Mouse (Mus musculus): ENCODE data around the gene Acot4. TPM values are rescaled to one million over a fixed set of nuclear protein-coding genes. Genes with fewer than 3 reads are reported as not detected.
"Not testable (repeated sequence)": the region's sequence is repeated elsewhere in the genome, so short reads cannot be mapped to it uniquely, and the experiment has no call there.

The Acot4 gene
- polyA plus RNA-seq, 1 experiment from 2014 or later = 0.18 TPM

GRCm38 (mm10) chr12:84023052-84023745, 15.0 kb upstream of the Acot4 start:
- DNase-seq = no peak
- H3K4me1 ChIP-seq (ENCODE audit: control insufficient read depth, insufficient read depth, low read length) = no peaks in the 10 kb centered on the region
- WGBS = 87% methylated on average over 9 of the region's 9 CpGs
- H3K27me3 ChIP-seq (ENCODE audit: control insufficient read depth, insufficient read depth, low read length) = no peaks in the 10 kb centered on the region
- ATAC-seq (ENCODE audit: low FRiP score, low TSS enrichment) = no peak
- no peak overlapping the region for H3K9ac ChIP-seq (replicated peaks; ENCODE audit: low read length)
- no peak overlapping the region for H3K27ac ChIP-seq (replicated peaks; ENCODE audit: low read depth, low read length)
- no peak overlapping the region for H3K4me2 ChIP-seq (ENCODE audit: low read length)
- H3K9me3 ChIP-seq (ENCODE audit: control insufficient read depth, low read length) = no peaks in the 10 kb centered on the region
- H3K36me3 ChIP-seq (ENCODE audit: control insufficient read depth, insufficient read depth, low read length) = no peaks in the 10 kb centered on the region
- H3K4me3 ChIP-seq (replicated peaks; ENCODE audit: low read depth, low read length) = no peak overlapping the region

DNA sequence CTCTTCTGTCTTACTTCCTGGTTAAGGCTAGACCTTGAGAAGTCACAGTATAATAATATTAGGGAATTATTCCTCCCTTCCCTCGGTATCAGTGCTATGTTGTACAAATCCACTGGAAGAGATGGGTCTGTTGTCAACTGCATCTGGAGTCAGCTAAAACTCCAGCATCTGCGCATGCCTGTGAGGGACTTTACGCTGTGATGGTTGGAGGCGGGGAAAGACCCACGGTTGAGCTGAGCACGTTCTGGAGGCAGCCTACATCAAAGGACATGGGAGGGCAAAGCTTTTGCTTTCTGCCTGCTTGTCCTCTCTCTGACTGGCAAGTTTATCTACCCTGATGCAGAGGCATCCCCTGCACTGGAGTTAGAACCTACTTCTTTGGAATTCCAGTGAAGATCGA, 12.3 kb upstream of the Acot4 start:
- Histone ChIP-seq H3K27ac (replicated peaks; ENCODE audit: low read depth, low read length) (no peak overlapping the region), H3K4me1 (ENCODE audit: control insufficient read depth, insufficient read depth, low read length) (no peaks in the 10 kb centered on the region), H3K27me3 (ENCODE audit: control insufficient read depth, insufficient read depth, low read length) (no peaks in the 10 kb centered on the region), H3K4me3 (replicated peaks; ENCODE audit: low read depth, low read length) (no peak overlapping the region), H3K36me3 (ENCODE audit: control insufficient read depth, insufficient read depth, low read length) (no peaks in the 10 kb centered on the region), H3K9me3 (ENCODE audit: control insufficient read depth, low read length) (no peaks in the 10 kb centered on the region), H3K9ac (replicated peaks; ENCODE audit: low read length) (no peak overlapping the region), H3K4me2 (ENCODE audit: low read length) (no peak overlapping the region)
- ATAC-seq (ENCODE audit: low FRiP score, low TSS enrichment) (no peak), DNase-seq (no peak)
- WGBS = 80% methylated on average over 7 of the region's 7 CpGs

- not testable (repeated sequence) for H3K36me3 ChIP-seq (ENCODE audit: control insufficient read depth, insufficient read depth, low read length); H3K27me3 ChIP-seq (ENCODE audit: control insufficient read depth, insufficient read depth, low read length); H3K4me3 ChIP-seq (replicated peaks; ENCODE audit: low read depth, low read length); ATAC-seq (ENCODE audit: low FRiP score, low TSS enrichment); H3K27ac ChIP-seq (replicated peaks; ENCODE audit: low read depth, low read length); H3K4me1 ChIP-seq (ENCODE audit: control insufficient read depth, insufficient read depth, low read length); H3K4me2 ChIP-seq (ENCODE audit: low read length); DNase-seq; H3K9ac ChIP-seq (replicated peaks; ENCODE audit: low read length); H3K9me3 ChIP-seq (ENCODE audit: control insufficient read depth, low read length)
- 37% methylated on average over 3 of the region's 3 CpGs for WGBS
These were observed 9.9 kb upstream of the Acot4 start for GRCm38 (mm10) chr12:84028328-84028727.

DNA sequence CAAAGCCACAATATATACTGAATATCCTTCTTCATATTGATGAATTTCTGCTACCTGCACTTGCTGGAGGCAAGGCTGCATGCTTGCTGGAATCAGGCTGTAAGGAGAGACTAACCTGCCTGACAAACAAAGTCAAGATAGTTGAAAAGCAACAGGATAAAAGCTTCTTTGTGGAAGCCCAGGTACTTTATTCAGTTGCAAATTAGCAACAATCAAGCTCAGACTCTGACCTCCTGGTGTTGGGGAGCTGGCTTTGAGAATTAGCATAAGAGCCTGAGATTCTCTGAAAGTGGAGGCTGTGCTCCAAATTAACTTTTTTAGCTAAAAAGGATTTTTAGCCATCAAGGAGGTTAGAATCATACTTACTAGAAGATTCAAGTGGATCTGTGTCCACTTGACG, 9.1 kb upstream of the Acot4 start:
- H3K4me1 ChIP-seq (ENCODE audit: control insufficient read depth, insufficient read depth, low read length); H3K27me3 ChIP-seq (ENCODE audit: control insufficient read depth, insufficient read depth, low read length); H3K27ac ChIP-seq (replicated peaks; ENCODE audit: low read depth, low read length); H3K4me2 ChIP-seq (ENCODE audit: low read length); H3K9ac ChIP-seq (replicated peaks; ENCODE audit: low read length); DNase-seq; H3K9me3 ChIP-seq (ENCODE audit: control insufficient read depth, low read length); H3K36me3 ChIP-seq (ENCODE audit: control insufficient read depth, insufficient read depth, low read length); H3K4me3 ChIP-seq (replicated peaks; ENCODE audit: low read depth, low read length); ATAC-seq (ENCODE audit: low FRiP score, low TSS enrichment): not testable (repeated sequence)
- 86% methylated on average over 1 of the region's 1 CpGs for WGBS

DNA sequence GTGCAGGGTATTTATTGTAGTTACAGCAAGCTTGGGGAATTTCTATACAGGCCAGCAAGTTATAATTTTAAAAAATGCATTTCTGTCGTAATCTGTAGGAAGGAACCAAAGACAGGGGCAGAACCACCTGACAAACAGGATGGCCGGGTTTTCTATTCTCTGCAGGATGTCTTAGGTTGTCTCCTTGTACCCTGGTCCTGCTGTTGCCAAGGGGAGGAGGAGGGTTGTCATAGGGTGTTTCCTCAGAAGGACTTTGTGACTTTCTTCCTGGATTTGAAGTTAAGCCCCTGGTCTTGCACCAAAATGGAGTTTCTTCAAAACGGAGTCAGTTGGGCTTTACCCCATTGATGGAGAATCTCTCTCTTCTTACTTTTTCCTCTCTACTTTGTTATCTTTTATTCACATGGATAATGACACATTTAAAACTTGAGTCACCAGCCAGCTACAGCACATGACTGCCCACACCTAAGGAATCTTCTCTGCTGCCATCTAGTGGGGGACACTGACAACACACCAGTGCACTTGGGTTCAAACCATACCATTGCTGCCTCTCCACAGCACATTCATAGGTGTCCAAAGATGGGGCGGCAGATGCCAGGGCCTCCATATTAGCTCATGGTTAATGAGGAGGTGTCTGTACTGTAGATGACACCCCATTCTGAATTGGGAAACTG, 7.4 kb upstream of the Acot4 start:
- peak; percentile 90 for DNase-seq
- no peak overlapping the region for H3K9ac ChIP-seq (replicated peaks; ENCODE audit: low read length)
- no peaks in the 10 kb centered on the region for H3K27me3 ChIP-seq (ENCODE audit: control insufficient read depth, insufficient read depth, low read length)
- no peaks in the 10 kb centered on the region for H3K9me3 ChIP-seq (ENCODE audit: control insufficient read depth, low read length)
- no peak overlapping the region for H3K27ac ChIP-seq (replicated peaks; ENCODE audit: low read depth, low read length)
- WGBS = 74% methylated on average over 4 of the region's 4 CpGs
- no peaks in the 10 kb centered on the region for H3K4me1 ChIP-seq (ENCODE audit: control insufficient read depth, insufficient read depth, low read length)
- H3K4me2 ChIP-seq (ENCODE audit: low read length) = no peak overlapping the region
- no peaks in the 10 kb centered on the region for H3K36me3 ChIP-seq (ENCODE audit: control insufficient read depth, insufficient read depth, low read length)
- ATAC-seq (ENCODE audit: low FRiP score, low TSS enrichment) = no peak
- H3K4me3 ChIP-seq (replicated peaks; ENCODE audit: low read depth, low read length) = no peak overlapping the region

- ATAC-seq (ENCODE audit: low FRiP score, low TSS enrichment) = no peak
- no peak for DNase-seq
- Histone ChIP-seq H3K36me3 (ENCODE audit: control insufficient read depth, insufficient read depth, low read length) (no peaks in the 10 kb centered on the region), H3K9me3 (ENCODE audit: control insufficient read depth, low read length) (no peaks in the 10 kb centered on the region), H3K4me1 (ENCODE audit: control insufficient read depth, insufficient read depth, low read length) (no peaks in the 10 kb centered on the region), H3K9ac (replicated peaks; ENCODE audit: low read length) (no peak overlapping the region), H3K27ac (replicated peaks; ENCODE audit: low read depth, low read length) (no peak overlapping the region), H3K4me2 (ENCODE audit: low read length) (no peak overlapping the region), H3K4me3 (replicated peaks; ENCODE audit: low read depth, low read length) (no peak overlapping the region), H3K27me3 (ENCODE audit: control insufficient read depth, insufficient read depth, low read length) (no peaks in the 10 kb centered on the region)
- WGBS = 90% methylated on average over 4 of the region's 4 CpGs
These were observed 5.3 kb upstream of the Acot4 start for GRCm38 (mm10) chr12:84032854-84033253.

DNA sequence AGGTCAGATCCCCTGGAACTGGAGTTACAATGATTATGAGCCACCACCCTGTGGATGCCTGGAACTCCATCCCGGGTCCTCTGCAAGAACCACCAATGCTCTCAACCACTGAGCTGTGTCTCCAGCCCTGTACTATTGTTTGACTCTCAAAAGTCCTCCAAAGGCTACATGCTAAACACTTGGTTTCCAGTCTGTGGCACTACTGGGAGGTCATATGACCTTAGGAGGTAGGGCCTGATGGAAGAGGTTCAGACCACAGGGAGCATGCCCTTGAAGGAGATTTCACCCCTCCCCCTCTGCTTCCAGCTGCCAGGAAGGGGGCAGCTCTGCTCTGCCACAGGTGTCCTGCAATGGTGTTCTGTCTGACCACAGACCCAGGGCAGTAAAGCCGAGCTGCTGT, 4.9 kb upstream of the Acot4 start:
- not testable (repeated sequence) for H3K4me1 ChIP-seq (ENCODE audit: control insufficient read depth, insufficient read depth, low read length); ATAC-seq (ENCODE audit: low FRiP score, low TSS enrichment)
- WGBS = 80% methylated on average over 2 of the region's 2 CpGs

GRCm38 (mm10) chr12:84034108-84034507, 4.1 kb upstream of the Acot4 start:
- WGBS = 86% methylated on average over 4 of the region's 4 CpGs
- DNase-seq = no peak
- no peaks in the 10 kb centered on the region for H3K36me3 ChIP-seq (ENCODE audit: control insufficient read depth, insufficient read depth, low read length)
- no peak overlapping the region for H3K27ac ChIP-seq (replicated peaks; ENCODE audit: low read depth, low read length)
- H3K4me1 ChIP-seq (ENCODE audit: control insufficient read depth, insufficient read depth, low read length) = no peaks in the 10 kb centered on the region
- ATAC-seq (ENCODE audit: low FRiP score, low TSS enrichment) = no peak
- H3K4me3 ChIP-seq (replicated peaks; ENCODE audit: low read depth, low read length) = no peak overlapping the region
- H3K9me3 ChIP-seq (ENCODE audit: control insufficient read depth, low read length) = no peaks in the 10 kb centered on the region
- H3K4me2 ChIP-seq (ENCODE audit: low read length) = no peak overlapping the region
- H3K27me3 ChIP-seq (ENCODE audit: control insufficient read depth, insufficient read depth, low read length) = no peaks in the 10 kb centered on the region
- H3K9ac ChIP-seq (replicated peaks; ENCODE audit: low read length) = no peak overlapping the region

More for the DNA sequence above, 4.9 kb upstream of the Acot4 start:
- H3K4me2 ChIP-seq (ENCODE audit: low read length); H3K27ac ChIP-seq (replicated peaks; ENCODE audit: low read depth, low read length); H3K4me3 ChIP-seq (replicated peaks; ENCODE audit: low read depth, low read length); DNase-seq; H3K9me3 ChIP-seq (ENCODE audit: control insufficient read depth, low read length); H3K36me3 ChIP-seq (ENCODE audit: control insufficient read depth, insufficient read depth, low read length); H3K9ac ChIP-seq (replicated peaks; ENCODE audit: low read length); H3K27me3 ChIP-seq (ENCODE audit: control insufficient read depth, insufficient read depth, low read length): not testable (repeated sequence)

DNA sequence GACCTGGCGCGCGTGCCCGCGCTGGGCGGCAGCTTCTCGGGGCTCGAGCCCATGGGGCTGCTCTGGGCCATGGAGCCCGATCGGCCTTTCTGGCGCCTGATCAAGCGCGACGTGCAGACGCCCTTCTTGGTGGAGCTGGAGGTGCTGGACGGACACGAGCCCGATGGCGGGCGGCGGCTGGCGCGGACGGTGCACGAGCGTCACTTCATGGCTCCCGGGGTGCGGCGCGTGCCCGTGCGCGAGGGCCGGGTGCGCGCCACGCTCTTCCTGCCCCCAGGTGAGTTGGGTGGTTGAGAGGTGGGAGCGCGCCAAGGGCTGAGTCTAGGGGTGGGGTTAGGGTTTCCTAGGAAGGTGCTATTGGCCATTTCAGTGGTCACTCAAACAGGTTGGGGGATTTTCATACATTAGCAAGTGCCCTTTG, 522 bp downstream of the Acot4 start, which contains the start of gene Gm49366:
TSS of gene Gm49366 (plus strand) at position 245 of the 421 bp plus-strand sequence.
- WGBS = 1% methylated on average over 39 of the region's 39 CpGs
- not testable (repeated sequence) for H3K27ac ChIP-seq (replicated peaks; ENCODE audit: low read depth, low read length); H3K9me3 ChIP-seq (ENCODE audit: control insufficient read depth, low read length); ATAC-seq (ENCODE audit: low FRiP score, low TSS enrichment); H3K27me3 ChIP-seq (ENCODE audit: control insufficient read depth, insufficient read depth, low read length); H3K36me3 ChIP-seq (ENCODE audit: control insufficient read depth, insufficient read depth, low read length); H3K4me1 ChIP-seq (ENCODE audit: control insufficient read depth, insufficient read depth, low read length)
- Histone ChIP-seq H3K9ac (replicated peaks; ENCODE audit: low read length) (peak within 1 kb of the TSS; percentile 51), H3K4me2 (ENCODE audit: low read length) (peak within 1 kb of the TSS; percentile 58), H3K4me3 (replicated peaks; ENCODE audit: low read depth, low read length) (peak within 1 kb of the TSS; percentile 43)
- peak; percentile 56 for DNase-seq

Measured in midbrain, embryonic 14.5 days (tissue).